Mouse (Mus musculus): ENCODE measurements around the gene Wdr20.

The Wdr20 gene

GRCm38 (mm10) chr12:110822366-110822765 is 84.6 kb downstream of the Wdr20 start:
- DNase-seq (ENCODE audit: low spot score), result no peak

GRCm38 (mm10) chr12:110828908-110829307 is 91.2 kb downstream of the Wdr20 start:
- DNase-seq (ENCODE audit: low spot score), result no peak

GRCm38 (mm10) chr12:110830293-110831024 is 92.7 kb downstream of the Wdr20 start:
- DNase-seq (ENCODE audit: low spot score), result no peak

GRCm38 (mm10) chr12:110835182-110835581 is 97.4 kb downstream of the Wdr20 start:
- DNase-seq (ENCODE audit: low spot score), result no peak

- peak; percentile 7 for DNase-seq (ENCODE audit: low spot score)
Observed at GRCm38 (mm10) chr12:110836729-110837128, 99.0 kb downstream of the Wdr20 start.

- DNase-seq (ENCODE audit: low spot score), result no peak
Observed at GRCm38 (mm10) chr12:110837192-110837841, 99.6 kb downstream of the Wdr20 start.

GRCm38 (mm10) chr12:110837850-110838249 is 100.1 kb downstream of the Wdr20 start:
- DNase-seq (ENCODE audit: low spot score), result no peak

- DNase-seq (ENCODE audit: low spot score), result peak; percentile 99
Observed at GRCm38 (mm10) chr12:110840348-110841198, 102.8 kb downstream of the Wdr20 start, which contains the start of gene Mok. TSS of gene Mok (minus strand) at chr12:110840939.

- no peak for DNase-seq (ENCODE audit: low spot score)
Observed at GRCm38 (mm10) chr12:110841731-110842493, 104.2 kb downstream of the Wdr20 start.

GRCm38 (mm10) chr12:110843194-110844048 is 105.7 kb downstream of the Wdr20 start:
- DNase-seq (ENCODE audit: low spot score), result peak; percentile 89

- DNase-seq (ENCODE audit: low spot score), result peak; percentile 57
Observed at GRCm38 (mm10) chr12:110844227-110845130, 106.7 kb downstream of the Wdr20 start.

- DNase-seq (ENCODE audit: low spot score), result peak; percentile 96
Observed at GRCm38 (mm10) chr12:110845131-110845880, 107.6 kb downstream of the Wdr20 start.

- DNase-seq (ENCODE audit: low spot score), result no peak
Observed at GRCm38 (mm10) chr12:110846191-110846765, 108.5 kb downstream of the Wdr20 start.

GRCm38 (mm10) chr12:110850010-110850928 is 112.5 kb downstream of the Wdr20 start, which contains the start of gene Zfp839:
TSS of gene Zfp839 (plus strand) at chr12:110850253.
- DNase-seq (ENCODE audit: low spot score), result peak; percentile 88

GRCm38 (mm10) chr12:110850929-110851256 is 113.1 kb downstream of the Wdr20 start:
- no peak for DNase-seq (ENCODE audit: low spot score)

GRCm38 (mm10) chr12:110851414-110851813 is 113.7 kb downstream of the Wdr20 start:
- DNase-seq (ENCODE audit: low spot score), result no peak

GRCm38 (mm10) chr12:110851923-110852322 is 114.2 kb downstream of the Wdr20 start:
- no peak for DNase-seq (ENCODE audit: low spot score)
